Mouse (Mus musculus) bone marrow, adult 2 months (tissue): ENCODE data around the gene Zfp652. TPM values are rescaled to one million over a fixed set of nuclear protein-coding genes. Genes with fewer than 3 reads are reported as not detected.

Experiments
- H3K27ac ChIP-seq: fragments of 200-500 bp; 2 replicates; pipeline ENCODE4 v1.5.1; 2012; ENCODE audit warnings: low read depth, mild to moderate bottlenecking, control low read depth, inconsistent platforms, low read length; ENCODE audit not compliant: control insufficient read depth, poor library complexity, insufficient read depth
- H3K4me1 ChIP-seq: fragments of 200-500 bp; 2 replicates; pipeline ENCODE4 v1.6.1; 2011; ENCODE audit warnings: low read length; ENCODE audit not compliant: control insufficient read depth, insufficient read depth
- H3K4me3 ChIP-seq: fragments of 200-500 bp; replicated peaks from 2 replicates; pipeline ENCODE3; 2011; ENCODE audit warnings: mild to moderate bottlenecking, low read depth, low read length, control low read depth; ENCODE audit not compliant: control insufficient read depth
- CTCF ChIP-seq: fragments of 200-500 bp; IDR thresholded peaks from 2 replicates; pipeline ENCODE4 v1.5.1; 2011; ENCODE audit warnings: low read length, control low read depth; ENCODE audit not compliant: control insufficient read depth, insufficient read depth
- POLR2A ChIP-seq: fragments of 200-500 bp; IDR thresholded peaks from 2 replicates; pipeline ENCODE4 v1.6.1; 2011; ENCODE audit warnings: low read depth, mild to moderate bottlenecking, control low read depth, low read length, borderline replicate concordance; ENCODE audit not compliant: control insufficient read depth
- WGBS: fragments of 180-500 bp; shearing (Covaris S2); methylation state at CpG from one replicate; pipeline ENCODE4 v1.1.7; 2018; 5-methylcytosine and 5-hydroxymethylcytosine counted together
- polyA plus RNA-seq: library from polyadenylated mRNA; stranded (reverse); fragments of >200 nt; gene quantifications from 2 replicates; pipeline ENCODE4 v1.2.4, GENCODE M21; 2011; ENCODE audit warnings: low replicate concordance; ENCODE audit not compliant: missing spikeins, insufficient read depth, insufficient read length

The Zfp652 gene
- polyA plus RNA-seq, 1 experiment = 24.5 TPM

DNA sequence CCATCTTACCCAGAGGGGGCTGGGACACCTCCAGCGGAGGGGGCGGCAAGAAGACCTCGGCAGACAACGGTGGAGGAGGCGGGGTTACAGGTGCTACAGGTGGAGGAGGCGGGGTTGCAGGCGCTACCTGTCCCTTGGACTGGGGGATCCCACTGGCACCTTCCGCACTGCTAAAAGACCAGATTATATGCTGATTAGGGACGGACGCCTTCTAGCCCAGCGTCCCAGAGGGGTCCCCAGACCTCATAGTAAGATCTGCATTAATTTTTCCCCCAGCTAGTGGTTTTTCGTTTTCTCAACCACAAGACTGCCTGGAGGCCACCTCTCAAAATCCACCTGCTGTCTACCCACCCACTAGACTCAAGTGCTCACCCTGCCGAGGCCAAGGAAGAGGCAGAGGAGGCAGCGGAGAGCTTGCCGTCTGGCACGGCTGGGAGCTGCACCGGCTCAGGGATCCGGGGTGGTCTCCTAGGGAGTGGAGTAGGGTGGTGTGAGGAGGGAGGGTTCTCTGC is 121.2 kb downstream of the Zfp652 start:
- 34% methylated on average over 18 of the region's 18 CpGs for WGBS
- H3K27ac ChIP-seq = peak overlapping the region; percentile 95
- peaks cover 15% of the 10 kb centered on the region for H3K4me1 ChIP-seq
- no peak for TF ChIP-seq CTCF
- TF ChIP-seq POLR2A = no peak
- peak overlapping the region; percentile 43 for H3K4me3 ChIP-seq

DNA sequence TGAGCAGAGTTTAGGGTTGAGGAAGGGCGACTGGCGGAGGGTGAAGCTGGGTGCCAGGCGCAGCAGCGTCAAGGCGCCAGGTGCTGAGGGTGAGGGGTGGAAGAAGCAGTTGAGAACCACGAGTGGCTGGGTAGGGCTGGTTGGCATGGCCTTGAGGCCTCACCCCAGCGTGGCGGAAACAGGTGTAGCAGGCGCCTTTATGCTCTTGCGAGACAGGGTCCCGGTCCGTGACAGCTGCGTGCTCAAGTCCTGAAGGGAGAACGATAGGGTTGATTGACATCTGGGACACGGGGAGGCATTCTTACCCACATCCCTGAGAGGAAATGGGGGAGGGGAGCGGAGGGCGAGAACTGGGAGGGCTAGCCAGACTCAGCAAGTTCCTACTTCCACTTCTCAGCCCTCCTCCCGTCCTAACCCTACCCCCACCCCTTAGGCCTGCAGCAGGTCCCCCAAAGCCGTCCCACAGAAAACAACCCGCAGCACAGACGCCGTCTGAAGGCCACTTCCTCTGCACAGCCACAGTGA is 121.7 kb downstream of the Zfp652 start:
- Histone ChIP-seq H3K4me1 (peaks cover 15% of the 10 kb centered on the region), H3K4me3 (peak overlapping the region; percentile 43), H3K27ac (peak overlapping the region; percentile 95)
- no peak for TF ChIP-seq CTCF
- peak; percentile 43; the same call in 1 of the 2 replicates for TF ChIP-seq POLR2A
- WGBS = under 1% methylated on average over 22 of the region's 22 CpGs

DNA sequence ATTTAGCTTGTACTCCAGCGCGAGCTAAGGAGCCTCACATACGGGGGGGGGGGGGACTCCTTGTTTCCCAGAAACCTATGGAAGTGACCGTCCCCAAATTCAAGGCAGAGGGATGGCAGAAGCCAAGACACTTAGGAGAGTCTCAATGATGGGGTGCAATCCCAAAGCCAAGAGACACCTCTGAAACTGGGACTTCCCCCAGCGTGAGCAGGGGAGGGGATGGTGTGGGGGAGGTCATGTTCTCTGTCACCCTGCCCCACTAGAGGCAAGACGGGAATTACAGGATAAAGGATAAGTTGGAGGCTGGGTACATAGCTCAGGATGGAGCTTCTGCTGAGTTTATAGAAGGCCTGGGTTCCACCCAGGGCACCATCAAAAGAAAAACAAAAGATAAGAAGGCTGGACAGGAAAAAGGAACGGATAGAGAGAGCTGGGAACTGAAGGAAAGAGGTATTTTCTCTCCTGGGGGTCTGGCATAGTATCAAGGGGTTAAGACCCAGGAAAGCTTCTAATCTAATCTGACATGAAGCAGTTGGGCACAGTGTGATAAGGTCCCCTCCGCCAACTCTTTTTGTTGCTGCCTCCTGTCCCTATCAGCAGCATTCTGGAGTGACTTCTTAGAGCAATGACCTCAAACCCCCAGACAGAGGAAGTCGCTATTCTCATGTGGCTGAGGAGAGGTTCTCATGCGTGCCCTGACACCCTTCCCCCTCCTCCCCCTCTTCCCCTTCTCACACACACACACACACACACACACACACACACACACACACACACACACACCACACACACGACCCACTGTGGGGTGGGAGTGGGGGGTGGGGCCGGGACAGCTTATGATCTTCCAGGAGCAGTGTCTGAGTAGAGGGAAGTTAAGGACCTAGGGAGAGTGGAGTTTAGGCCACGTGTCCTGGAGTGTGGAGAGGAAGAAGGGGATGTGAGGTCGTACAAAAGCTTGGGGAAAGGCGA is 122.6 kb downstream of the Zfp652 start:
- TF ChIP-seq POLR2A (no peak), CTCF (no peak)
- H3K4me3 ChIP-seq = no peak overlapping the region
- H3K4me1 ChIP-seq = peaks cover 16% of the 10 kb centered on the region
- 2% methylated on average over 15 of the region's 15 CpGs for WGBS
- peak overlapping the region; percentile 95 for H3K27ac ChIP-seq

DNA sequence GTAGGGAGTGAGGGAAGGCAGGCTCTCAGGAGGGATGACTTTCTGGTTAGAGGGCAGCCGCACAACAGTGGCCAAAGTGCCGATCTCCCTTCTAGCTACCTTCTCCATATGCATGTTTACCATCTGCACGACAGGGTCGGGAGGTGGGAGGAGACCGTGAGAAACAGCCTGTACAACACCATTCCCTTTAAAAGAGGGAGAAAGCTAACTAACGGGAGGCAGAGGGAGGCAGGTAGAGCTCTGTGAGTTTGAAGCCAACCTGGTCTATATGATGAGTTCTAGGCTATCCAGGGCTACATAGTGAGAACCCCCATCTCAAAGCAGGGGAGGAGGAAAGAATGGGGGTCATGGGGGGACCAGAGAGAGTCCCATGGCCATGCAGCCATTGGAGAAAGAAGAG is 123.4 kb downstream of the Zfp652 start:
- no peak overlapping the region for H3K4me3 ChIP-seq
- 34% methylated on average over 6 of the region's 6 CpGs for WGBS
- H3K4me1 ChIP-seq = peaks cover 18% of the 10 kb centered on the region
- 0 out of 2 replicates have a peak, but pooled peaks have one; percentile 0 for TF ChIP-seq POLR2A
- TF ChIP-seq CTCF = no peak
- peak overlapping the region; percentile 31; the same call in 1 of the 2 replicates for H3K27ac ChIP-seq

DNA sequence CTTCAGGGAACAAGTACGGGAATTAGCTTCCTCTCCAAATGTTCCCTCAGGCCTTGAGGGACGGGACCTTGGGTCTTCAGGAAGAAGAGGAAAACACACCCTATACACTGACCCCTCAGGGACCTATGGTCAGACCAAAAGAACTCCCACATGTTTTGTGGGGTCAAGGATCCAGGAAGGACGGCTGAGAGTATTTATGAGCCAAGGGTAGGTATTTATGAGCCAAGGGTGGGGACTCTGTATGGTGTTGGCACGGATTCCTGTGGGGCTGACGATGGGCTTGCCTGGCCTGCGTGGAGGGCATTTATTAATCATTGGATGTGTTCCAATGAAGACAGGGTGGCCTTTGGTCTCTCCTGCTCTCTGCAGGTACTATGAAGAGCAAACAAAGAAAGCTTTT is 124.0 kb downstream of the Zfp652 start:
- WGBS = 74% methylated on average over 6 of the region's 6 CpGs
- Histone ChIP-seq H3K27ac (no peak overlapping the region), H3K4me3 (no peak overlapping the region), H3K4me1 (peaks cover 18% of the 10 kb centered on the region)
- TF ChIP-seq POLR2A = no peak
- TF ChIP-seq CTCF = no peak

DNA sequence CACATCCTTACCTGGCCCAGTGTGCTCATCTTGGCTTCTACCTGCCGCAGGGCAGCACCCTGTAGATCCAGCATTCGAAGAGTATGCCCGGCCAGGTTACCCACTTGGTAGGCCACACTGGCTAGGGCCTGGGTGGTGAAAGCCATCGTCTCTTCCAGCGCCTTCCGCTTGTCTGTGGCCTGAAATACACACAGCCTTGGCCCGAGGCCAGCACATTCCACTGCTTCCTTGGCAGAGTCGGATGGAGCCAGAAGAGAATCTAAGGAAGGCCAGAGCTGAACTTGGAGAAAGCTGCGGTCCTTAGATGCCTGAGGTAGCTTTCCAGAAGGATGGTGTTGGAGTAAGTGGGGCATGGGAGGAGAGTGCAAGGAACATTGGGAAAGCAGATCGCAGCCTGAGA is 124.6 kb downstream of the Zfp652 start, which contains the start of gene Gngt2:
Gene Gngt2 (plus strand): TSS at position 158 of the 400 bp plus-strand sequence.
- 84% methylated on average over 10 of the region's 10 CpGs for WGBS
- peaks cover 18% of the 10 kb centered on the region for H3K4me1 ChIP-seq
- no peak within 1 kb of the TSS for H3K4me3 ChIP-seq
- TF ChIP-seq POLR2A (no peak), CTCF (no peak)
- no peak within 1 kb of the TSS for H3K27ac ChIP-seq

DNA sequence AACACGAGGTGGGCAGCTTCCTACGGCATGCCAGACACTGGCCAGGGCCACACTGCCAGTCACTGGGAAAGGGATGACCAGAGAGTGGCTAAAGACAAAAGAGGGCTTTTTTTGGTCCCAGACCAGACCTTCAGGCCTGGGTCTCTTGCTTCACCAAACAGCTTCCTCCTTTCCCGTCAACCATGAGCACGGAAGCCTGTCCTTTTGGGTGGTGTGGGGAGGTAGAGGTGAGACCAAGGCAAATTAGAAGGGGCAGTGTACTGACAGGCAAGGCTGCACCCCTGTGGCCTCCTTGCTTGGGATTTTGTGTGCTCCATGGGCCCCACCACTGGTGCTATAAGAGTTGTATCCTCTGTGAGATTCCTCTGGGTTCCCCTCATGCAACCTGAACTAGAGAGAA is 126.1 kb downstream of the Zfp652 start:
- Histone ChIP-seq H3K4me3 (no peak overlapping the region), H3K4me1 (peaks cover 23% of the 10 kb centered on the region), H3K27ac (0 out of 2 replicates have a peak overlapping the region, but pooled peaks have one; percentile 15)
- TF ChIP-seq CTCF (no peak), POLR2A (no peak)
- 27% methylated on average over 4 of the region's 4 CpGs for WGBS

DNA sequence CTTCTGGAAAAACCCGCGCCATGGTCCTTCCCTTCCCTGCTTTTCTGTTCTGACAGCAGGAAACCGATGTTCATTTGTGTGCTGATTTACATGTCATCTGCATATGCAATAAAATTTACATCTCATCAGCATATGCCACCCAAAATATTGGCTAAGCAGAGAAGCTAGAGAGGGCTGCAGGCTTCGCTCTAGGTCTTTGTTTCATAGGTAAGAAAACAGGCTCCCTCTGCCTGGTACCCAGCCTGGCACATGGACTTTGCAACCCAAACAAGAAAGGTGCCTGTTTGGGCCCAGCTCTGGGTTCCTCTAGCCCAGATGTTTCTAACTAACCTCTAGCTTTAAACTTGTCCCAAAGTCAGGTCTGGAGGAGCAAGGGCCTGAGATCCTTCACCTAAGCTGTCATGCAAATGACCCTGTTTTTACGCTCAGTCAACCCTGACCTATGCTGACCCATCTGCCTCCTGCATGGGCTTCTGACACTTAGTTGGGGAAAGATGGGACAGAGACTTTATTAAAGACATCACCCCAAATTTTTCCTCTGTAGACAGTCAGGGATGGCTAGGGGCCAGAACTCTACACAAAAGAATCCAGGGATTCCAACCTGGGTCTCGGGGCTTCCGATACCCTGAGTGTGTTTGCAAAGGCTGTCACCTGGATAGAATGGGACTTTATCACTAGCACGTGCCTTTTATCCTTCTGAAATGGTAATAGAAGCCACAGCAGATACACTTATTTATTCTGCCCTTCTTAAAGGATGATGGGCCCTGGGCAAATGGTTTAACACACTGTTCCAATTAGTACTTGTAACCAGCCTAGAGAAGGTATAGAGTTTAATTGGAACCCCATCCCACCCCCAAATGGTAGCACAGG is 126.8 kb downstream of the Zfp652 start:
- H3K4me3 ChIP-seq = no peak overlapping the region
- H3K27ac ChIP-seq = peak overlapping the region; percentile 30
- 65% methylated on average over 8 of the region's 8 CpGs for WGBS
- peaks cover 23% of the 10 kb centered on the region for H3K4me1 ChIP-seq
- no peak for TF ChIP-seq CTCF
- TF ChIP-seq POLR2A = no peak
